Mouse (Mus musculus) CD4-positive naive resting alpha-beta T cell, adult 57 days (primary cell): ENCODE data around the gene Chst5. TPM values are rescaled to one million over a fixed set of nuclear protein-coding genes. Genes with fewer than 3 reads are reported as not detected.

Experiments
- total RNA-seq: library from RNA; stranded (reverse); gene quantifications from one replicate; pipeline ENCODE4 v1.2.4, GENCODE M21; 2023

Chst5 gene
- total RNA-seq: not detected

DNA sequence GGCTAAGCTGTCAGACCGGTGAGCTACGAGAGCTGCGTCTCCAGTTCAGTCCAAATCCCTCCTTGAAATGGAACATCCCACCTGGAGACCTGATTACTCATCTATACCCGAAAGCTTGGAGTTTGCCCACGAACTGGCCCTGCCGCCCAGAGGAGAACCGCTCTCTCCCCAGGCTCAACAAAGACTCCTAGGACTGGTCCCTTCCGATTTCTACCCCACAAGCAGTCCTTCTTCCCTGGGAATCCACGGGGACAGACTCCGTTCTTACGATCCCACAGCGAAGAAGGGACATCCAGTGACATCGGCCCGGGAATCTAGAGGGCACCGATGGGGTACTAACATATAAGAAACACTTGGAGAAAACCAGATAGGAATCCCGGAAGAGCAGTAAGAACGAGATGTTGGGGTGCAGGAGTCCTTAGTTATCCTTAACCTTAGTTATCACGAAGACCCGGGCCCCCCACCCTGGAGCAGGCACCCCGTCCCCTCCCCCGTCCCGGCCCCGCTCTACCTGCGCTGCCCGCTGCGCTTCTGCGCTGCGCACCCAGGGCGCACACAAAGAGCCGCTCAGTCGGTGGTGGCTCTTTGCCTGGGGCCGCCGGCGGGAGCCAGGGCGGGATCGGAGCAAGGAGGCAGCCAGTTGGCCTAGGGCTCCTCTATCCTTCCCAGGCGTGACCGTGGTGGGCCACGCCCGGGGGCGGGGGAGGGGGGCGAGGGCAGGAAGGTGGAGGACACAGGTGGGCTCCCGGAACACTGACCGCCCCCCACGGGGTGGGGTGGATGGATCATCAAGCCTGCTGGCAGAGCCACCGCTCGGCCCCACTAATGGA is at the start of gene Chst5:
Chst5 (minus strand) TSS at position 827 of the 830 bp plus-strand sequence.

DNA sequence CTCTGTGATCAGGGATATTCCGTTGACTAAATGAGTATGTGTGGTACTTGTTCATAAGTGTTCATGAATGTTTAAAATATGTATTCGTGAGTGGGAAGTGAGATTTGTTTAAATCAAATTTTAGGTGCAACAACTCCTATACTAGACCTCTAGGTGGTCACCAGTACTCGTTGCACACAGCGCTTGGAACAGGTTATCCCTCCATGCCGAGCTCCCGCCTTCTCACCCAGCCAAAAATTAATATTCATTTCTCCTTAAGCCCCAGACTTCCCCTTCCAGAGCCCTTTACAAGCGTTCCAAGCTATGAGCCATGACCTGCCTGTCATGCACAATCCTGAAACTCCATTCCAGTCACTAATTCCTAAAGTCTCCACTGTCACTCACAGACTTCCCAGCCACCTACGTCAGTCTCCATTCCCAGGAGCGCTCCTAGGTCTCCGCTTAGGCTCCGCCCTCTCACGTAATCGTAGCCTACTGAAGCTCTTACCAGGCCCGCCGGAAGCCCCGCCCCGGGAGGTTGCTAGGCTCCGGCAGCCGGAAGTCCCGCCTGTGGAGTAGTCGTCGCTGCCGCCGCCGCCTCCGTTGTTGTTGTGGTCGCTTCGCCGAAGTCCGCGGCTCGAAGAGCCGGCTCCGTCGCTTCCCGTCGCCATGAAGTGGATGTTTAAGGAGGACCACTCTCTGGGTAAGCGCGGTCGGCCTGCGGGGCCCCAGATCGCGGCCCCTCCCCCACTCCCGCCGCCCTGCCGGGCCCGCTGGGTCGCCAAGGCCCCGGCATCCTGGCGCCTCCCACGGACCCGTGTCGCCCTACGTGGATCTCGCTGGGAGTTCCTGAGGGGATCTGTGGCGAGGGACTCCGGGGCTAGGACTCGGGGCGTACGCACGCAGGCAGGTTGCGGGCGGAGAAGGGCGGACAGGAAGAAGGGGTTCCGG is 30.2 kb upstream of the Chst5 start, which contains the start of gene Gabarapl2:
Gabarapl2 (plus strand) TSS at position 533 of the 930 bp plus-strand sequence.

DNA sequence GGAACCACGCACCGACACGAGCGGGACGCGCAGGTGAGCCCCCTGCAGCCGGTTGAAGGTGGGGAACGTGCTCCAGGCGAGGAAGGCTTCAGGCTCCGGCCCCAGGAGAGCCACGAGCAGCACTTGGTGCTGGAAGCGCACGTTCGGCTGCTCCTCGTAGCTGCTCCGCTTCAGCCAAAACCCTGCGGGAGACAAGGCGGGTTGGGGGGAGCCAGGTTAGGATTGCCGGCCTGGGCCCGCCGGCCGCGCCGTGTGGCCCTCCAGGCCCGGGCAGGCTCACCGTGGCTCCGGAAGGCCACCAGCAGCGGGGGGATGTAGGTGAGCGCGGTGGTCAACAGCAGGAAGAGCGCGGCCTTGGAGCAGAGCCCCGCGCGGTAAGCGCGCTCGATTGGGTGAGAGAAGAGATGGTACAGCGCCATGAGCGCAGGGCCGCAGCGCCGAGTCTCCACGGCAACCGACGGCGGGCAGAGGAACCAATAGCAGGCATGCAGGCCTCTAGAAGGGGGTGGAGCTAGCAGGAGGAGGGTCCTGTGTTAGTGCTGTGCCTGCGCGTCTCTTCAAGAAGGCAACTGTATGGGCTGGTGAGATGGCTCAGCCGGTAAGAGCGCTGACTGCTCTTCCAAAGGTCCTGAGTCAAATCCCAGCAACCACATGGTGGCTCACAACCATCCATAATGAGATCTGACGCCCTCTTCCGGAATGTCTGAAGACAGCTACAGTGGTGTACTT is 23.3 kb upstream of the Chst5 start, which contains the start of gene Tmem231:
Tmem231 (minus strand) TSS at position 534 of the 729 bp plus-strand sequence.

DNA sequence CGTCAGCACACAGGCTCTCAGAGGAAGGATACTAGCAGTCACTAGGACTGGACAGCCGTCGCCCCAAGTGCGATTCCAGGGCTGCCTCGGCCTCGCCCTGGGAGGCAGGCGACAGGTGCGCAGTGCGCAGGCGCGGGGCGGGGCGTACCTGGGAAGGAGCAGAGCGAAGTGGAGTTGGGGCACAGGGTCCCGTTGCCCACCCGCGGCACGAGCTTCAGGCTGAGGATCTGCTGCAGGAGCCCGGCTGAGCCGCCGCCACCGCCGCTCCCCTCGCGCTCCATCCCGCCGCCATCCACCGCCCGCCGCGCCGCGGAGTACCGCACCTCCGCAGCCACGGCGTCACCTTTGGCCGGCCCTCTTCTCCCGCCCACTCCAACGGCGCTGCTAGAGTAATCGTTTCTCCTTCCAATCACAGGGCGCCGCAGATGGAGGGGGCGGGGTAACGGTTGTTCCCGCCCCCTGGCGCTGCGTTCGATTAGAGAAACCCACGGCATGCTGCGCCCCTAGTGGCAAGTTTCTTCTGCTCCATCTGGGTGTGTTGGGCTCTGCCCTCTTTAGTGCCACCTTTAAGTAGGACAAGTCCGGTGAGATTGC is 33.8 kb downstream of the Chst5 start, which contains the start of gene Tmem170:
Tmem170 (minus strand) TSS at position 396 of the 594 bp plus-strand sequence.

GRCm38 (mm10) chr8:111853861-111854501 is 56.3 kb downstream of the Chst5 start, which contains the start of gene Cfdp1:
Gene Cfdp1 (minus strand): TSS chr8:111854291.

Other genes starting within 250 kb of the Chst5 start
- gene Ctrb1, start 219.4 kb downstream of the Chst5 start, total RNA-seq: 1.9 TPM
- gene Bcar1, start 166.6 kb downstream of the Chst5 start, total RNA-seq: 0.95 TPM
- gene Cfdp1, start 56.2 kb downstream of the Chst5 start, total RNA-seq: 38.5 TPM
- 2.8 TPM for gene Tmem170, start 33.7 kb downstream of the Chst5 start, total RNA-seq
- 1.1 TPM for gene Tmem231, start 23.4 kb upstream of the Chst5 start, total RNA-seq
- gene Gabarapl2, start 30.3 kb upstream of the Chst5 start, total RNA-seq: 98.3 TPM
- gene Adat1, start 81.9 kb upstream of the Chst5 start, total RNA-seq: 5.3 TPM
- 75.6 TPM for gene Kars, start 100.9 kb upstream of the Chst5 start, total RNA-seq
- gene Terf2ip, start 101.0 kb upstream of the Chst5 start, total RNA-seq: 16.3 TPM
- not detected for gene Gm6793, start 104.6 kb upstream of the Chst5 start, total RNA-seq